Mouse (Mus musculus) left cerebral cortex, adult 6 months (tissue): ENCODE measurements around the gene Cckbr. TPM values are rescaled to one million over a fixed set of nuclear protein-coding genes. Genes with fewer than 3 reads are reported as not detected.

Source experiments
- long read RNA-seq, 2 experiments: library from polyadenylated mRNA; unstranded; transcript quantifications; one replicate each; pipeline ENCODE4 v2.0.0; 2019 to 2020
- polyA plus RNA-seq: library from polyadenylated mRNA; unstranded; fragments of <200 nt; fragmentation: Nextera tagmentation; gene quantifications from 2 replicates; pipeline ENCODE4 v1.2.3, GENCODE M21; 2021

Gene Cckbr
- 24.0 and 37.9 TPM in 2 replicates for polyA plus RNA-seq
- long read RNA-seq, experiment 1, transcript Cckbr-201 (5 exons, 2,573 nt), result major isoform, 61 of 88 reads
- long read RNA-seq, experiment 1, partial matches to known transcripts, result 20 of 88 reads
- long read RNA-seq, experiment 1, other reads (novel, unspliced or antisense), result 7 of 88 reads
- long read RNA-seq, experiment 2, transcript Cckbr-201 (5 exons, 2,573 nt), result major isoform, 12 of 23 reads
- long read RNA-seq, experiment 2, partial matches to known transcripts, result 0 of 23 reads
- long read RNA-seq, experiment 2, other reads (novel, unspliced or antisense), result 11 of 23 reads

DNA sequence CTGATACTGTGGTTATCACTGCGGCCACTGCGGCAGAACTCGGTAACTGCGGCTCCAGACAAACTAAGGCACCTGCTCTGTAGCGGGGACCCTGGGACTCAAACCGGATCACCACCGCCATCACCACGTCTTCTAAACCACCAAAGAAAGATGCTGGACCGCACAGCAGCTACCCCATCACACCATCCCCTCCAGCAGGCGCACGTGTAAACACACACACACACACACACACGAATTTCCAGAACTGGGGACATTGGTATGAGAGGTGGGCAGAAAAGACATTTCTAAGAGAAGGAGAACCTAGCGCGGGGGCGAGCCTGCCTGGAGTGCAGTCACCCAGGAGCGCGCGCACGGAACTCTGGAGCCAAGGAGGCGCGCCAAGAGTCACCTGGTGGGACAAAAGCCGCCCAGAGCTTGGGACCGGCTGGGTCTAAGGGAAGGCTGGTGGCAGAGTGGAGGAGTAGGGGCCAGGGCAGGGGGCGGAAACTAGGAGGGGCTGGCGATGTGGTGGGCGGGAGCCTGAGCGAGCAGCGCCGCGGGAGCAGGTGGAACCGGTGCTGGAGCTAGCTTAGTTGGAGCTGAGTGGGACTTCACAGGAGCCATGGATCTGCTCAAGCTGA is at the start of gene Cckbr:
Cckbr (plus strand) TSS at position 308 of the 620 bp plus-strand sequence.

DNA sequence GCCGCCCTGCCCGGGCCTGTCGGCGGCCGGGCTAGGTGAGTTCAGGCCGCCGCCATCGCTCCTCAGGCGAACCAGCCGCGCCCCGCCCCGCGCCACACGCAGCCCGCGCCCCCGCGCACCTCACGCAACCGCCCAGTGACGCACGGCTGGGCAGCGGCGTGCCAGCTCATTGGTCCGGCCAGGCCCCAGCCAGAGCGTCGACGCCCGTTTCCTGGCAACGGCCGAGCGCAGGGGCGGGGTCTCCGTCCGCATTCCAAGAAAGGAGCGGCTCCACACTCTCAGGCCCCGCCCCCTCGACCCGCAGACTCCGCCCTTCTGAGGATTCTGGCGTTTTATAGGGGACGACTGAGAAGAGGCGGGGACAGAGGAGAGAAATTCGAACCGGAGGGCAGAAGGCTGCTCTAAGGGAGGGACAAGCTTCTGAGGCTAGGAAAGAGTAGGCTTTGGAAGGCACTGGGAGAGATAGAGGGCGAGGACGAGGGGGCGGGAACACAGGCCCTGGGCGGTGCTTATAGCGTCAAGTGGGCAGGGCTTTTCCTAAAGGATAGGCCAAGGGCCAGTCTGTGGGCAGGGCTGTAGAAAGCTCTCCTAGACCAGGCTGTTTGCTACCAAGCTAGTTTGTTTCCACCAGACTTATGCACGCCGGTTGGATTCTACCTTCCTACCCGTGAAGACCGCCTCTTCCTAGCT is 25.5 kb upstream of the Cckbr start, which contains the start of gene Fam160a2:
Fam160a2 (minus strand) TSS at position 120 of the 690 bp plus-strand sequence.

DNA sequence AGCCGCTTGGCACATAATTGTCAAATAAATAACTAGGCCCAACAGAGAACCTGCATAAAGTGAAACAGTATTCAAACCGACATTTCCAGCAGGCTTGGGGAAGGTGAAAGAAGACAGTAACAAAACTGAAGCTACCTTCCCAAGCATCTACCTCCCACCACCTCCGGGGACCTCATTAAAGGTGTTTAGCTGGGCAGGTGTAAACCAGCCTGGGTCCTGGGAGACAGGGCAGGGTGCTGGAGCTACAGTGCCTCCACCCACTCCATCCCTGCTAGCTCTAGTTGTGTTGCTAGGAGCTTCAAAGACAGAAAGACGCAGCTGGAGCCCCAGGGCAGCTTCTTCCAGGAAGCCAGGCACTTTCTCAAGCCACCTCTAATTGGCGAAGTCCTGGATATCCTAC is 21.3 kb upstream of the Cckbr start, which contains the start of gene Cnga4:
Cnga4 (plus strand) TSS at position 301 of the 400 bp plus-strand sequence.

DNA sequence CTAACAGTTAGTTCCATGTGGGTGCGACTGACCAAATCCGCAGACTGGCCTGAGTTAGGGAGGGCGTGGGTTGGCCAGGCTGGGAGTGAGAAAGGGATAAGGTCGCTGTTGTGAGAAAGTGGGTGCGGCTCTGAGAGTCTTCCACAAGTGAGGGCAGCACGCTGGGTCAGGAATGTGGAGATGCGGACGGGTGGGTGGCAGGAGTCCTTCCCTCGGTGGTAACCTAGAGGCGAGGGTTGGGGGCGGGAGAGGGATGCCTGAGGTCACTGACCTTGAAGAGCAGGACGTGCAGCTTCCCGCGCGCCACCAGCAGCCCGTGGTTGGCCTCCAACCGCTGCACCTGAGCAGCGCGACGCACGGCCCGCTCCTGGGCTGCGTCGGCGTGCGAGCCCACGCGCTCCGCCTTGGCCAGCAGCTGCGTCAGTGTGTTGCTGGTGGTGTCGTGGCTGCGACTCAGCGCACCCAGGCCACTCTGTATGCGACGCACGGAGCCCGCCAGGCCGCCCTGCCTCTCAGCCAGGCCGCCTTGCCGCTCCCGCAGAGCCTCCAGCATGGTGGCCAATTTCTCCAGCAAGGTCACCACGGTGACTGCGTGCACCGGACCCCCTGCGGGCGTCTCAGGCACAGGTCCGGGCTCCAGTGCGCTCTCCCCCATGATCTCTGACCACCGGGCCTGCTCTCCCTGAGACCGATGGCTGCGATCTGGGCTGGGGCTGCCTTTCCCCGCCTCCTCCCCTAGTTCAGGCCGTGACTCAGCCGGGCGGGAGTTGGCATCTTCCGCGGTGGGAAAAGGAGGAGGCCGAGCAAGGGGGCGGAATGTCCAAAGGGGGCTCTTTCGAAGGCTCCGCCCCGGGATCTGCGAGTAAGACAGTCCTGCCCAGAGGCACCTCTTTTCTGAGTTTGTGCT is 56.2 kb downstream of the Cckbr start, which contains the start of gene Cavin3:
Cavin3 (minus strand) TSS at position 796 of the 907 bp plus-strand sequence.

Other genes with a start within 250 kb of the Cckbr start
- not detected in 2 replicates for gene Olfr685, start 239.7 kb upstream of the Cckbr start, polyA plus RNA-seq
- not detected in 2 replicates for gene Olfr686, start 218.2 kb upstream of the Cckbr start, polyA plus RNA-seq
- not detected in 2 replicates for gene Olfr688, start 137.6 kb upstream of the Cckbr start, polyA plus RNA-seq
- not detected in 2 replicates for gene Olfr689, start 114.6 kb upstream of the Cckbr start, polyA plus RNA-seq
- not detected in 2 replicates for gene Olfr690, start 91.6 kb upstream of the Cckbr start, polyA plus RNA-seq
- gene Olfr691, start 83.5 kb upstream of the Cckbr start, polyA plus RNA-seq, result not detected in 2 replicates
- not detected in 2 replicates for gene Olfr692, start 57.5 kb upstream of the Cckbr start, polyA plus RNA-seq
- not detected in 2 replicates for gene Gm5901, start 50.7 kb upstream of the Cckbr start, polyA plus RNA-seq
- gene Fam160a2, start 25.7 kb upstream of the Cckbr start, polyA plus RNA-seq, result 37.5 and 41.9 TPM in 2 replicates
- 0.33 and 0.43 TPM in 2 replicates for gene Cnga4, start 21.2 kb upstream of the Cckbr start, polyA plus RNA-seq
- 36.0 and 38.6 TPM in 2 replicates for gene Cavin3, start 56.6 kb downstream of the Cckbr start, polyA plus RNA-seq
- 91.4 and 99.7 TPM in 2 replicates for gene Smpd1, start 128.6 kb downstream of the Cckbr start, polyA plus RNA-seq
- gene Apbb1, start 155.9 kb downstream of the Cckbr start, polyA plus RNA-seq, result 463 and 483 TPM in 2 replicates
- 0.49 and 1.2 TPM in 2 replicates for gene Hpx, start 174.4 kb downstream of the Cckbr start, polyA plus RNA-seq
- 37.4 and 60.6 TPM in 2 replicates for gene Trim3, start 207.8 kb downstream of the Cckbr start, polyA plus RNA-seq
- gene Timm10b, start 214.3 kb downstream of the Cckbr start, polyA plus RNA-seq, result 219 and 252 TPM in 2 replicates
- 48.2 and 50.0 TPM in 2 replicates for gene Arfip2, start 214.7 kb downstream of the Cckbr start, polyA plus RNA-seq
- gene Gm45799, start 214.8 kb downstream of the Cckbr start, polyA plus RNA-seq, result 11.6 and 35.0 TPM in 2 replicates
- 0.26 and 0.39 TPM in 2 replicates for gene Dnhd1, start 225.1 kb downstream of the Cckbr start, polyA plus RNA-seq